Mouse (Mus musculus) liver, adult 2 months (tissue): ENCODE measurements around the gene Creb3. TPM values are rescaled to one million over a fixed set of nuclear protein-coding genes. Genes with fewer than 3 reads are reported as not detected.

Source experiments
- DNase-seq: peaks from one replicate; pipeline ENCODE4 v3.0.0-alpha.2; 2011; ENCODE audit warnings: low read depth, low spot score; ENCODE audit errors: extremely low read depth
- H3K27ac ChIP-seq: fragments of 200-500 bp; replicated peaks from 2 replicates; pipeline ENCODE4 v1.5.1; 2012; ENCODE audit warnings: low read depth, mild to moderate bottlenecking, control low read depth, inconsistent platforms, low read length; ENCODE audit not compliant: insufficient read depth
- H3K27me3 ChIP-seq: fragments of 200-500 bp; 2 replicates; pipeline ENCODE4 v1.6.1; 2012; ENCODE audit warnings: mild to moderate bottlenecking, moderate library complexity, low read length, inconsistent platforms; ENCODE audit not compliant: control insufficient read depth, insufficient read depth
- H3K36me3 ChIP-seq: fragments of 200-500 bp; 2 replicates; pipeline ENCODE4 v1.6.1; 2012; ENCODE audit warnings: low read length, inconsistent platforms; ENCODE audit not compliant: control insufficient read depth, insufficient read depth
- H3K4me1 ChIP-seq: fragments of 200-500 bp; 2 replicates; pipeline ENCODE4 v1.6.1; 2011; ENCODE audit warnings: low read length; ENCODE audit not compliant: control insufficient read depth, insufficient read depth
- H3K4me3 ChIP-seq: fragments of 200-500 bp; 2 replicates; pipeline ENCODE4 v1.5.1; 2011; ENCODE audit warnings: low read depth, mild to moderate bottlenecking, control low read depth, low read length, moderate library complexity; ENCODE audit not compliant: insufficient read depth
- H3K79me2 ChIP-seq: fragments of 200-500 bp; 2 replicates; pipeline ENCODE4 v1.6.1; 2012; ENCODE audit warnings: inconsistent platforms, mild to moderate bottlenecking, low read length, moderate library complexity; ENCODE audit not compliant: control insufficient read depth, insufficient read depth
- H3K9ac ChIP-seq: fragments of 200-500 bp; 2 replicates; pipeline ENCODE4 v1.6.1; 2012; ENCODE audit warnings: low read depth, mild to moderate bottlenecking, control low read depth, inconsistent platforms, low read length
- CTCF ChIP-seq: fragments of 200-500 bp; IDR thresholded peaks from 2 replicates; pipeline ENCODE4 v1.5.1; 2011; ENCODE audit warnings: low read depth, low read length, control low read depth
- POLR2A ChIP-seq: fragments of 200-500 bp; IDR thresholded peaks from 2 replicates; pipeline ENCODE4 v1.6.1; 2011; ENCODE audit warnings: low read length, control low read depth; ENCODE audit not compliant: insufficient read depth; ENCODE audit errors: extremely low read depth
- WGBS: fragments of 180-500 bp; shearing (Covaris S2); methylation state at CpG from one replicate; pipeline ENCODE4 v1.1.7; 2018; 5-methylcytosine and 5-hydroxymethylcytosine counted together
- polyA plus RNA-seq: library from polyadenylated mRNA; depleted of rRNA; stranded (reverse); fragments of >200 nt; gene quantifications from 2 replicates; pipeline ENCODE4 v1.2.3, GENCODE M21; 2012
- total RNA-seq: library from RNA; depleted of rRNA; stranded (reverse); fragments of >200 nt; gene quantifications from 2 replicates; pipeline ENCODE4 v1.2.3, GENCODE M21; 2014

Gene Creb3
- total and polyA plus RNA-seq, 2 experiments, result 41.1 to 62.0 TPM

DNA sequence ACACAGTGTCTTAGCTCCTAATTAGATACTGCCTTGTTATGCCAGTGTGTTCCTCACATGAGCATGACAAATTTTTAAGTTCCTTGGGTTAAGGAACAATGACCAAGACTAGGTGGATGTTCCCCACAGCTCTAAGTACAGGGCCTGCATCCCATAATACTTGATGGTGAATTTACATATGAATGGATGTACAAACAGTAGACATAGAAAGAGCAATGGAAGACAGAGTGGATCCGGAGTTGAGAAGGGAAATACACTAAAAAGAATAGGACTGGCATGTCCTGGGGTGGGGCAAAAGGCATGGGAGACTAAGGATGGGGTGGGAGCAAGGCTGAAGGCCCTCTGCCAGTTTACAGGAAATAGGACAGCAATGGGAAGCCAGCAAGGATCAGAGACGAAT lies 13.2 kb downstream of the Creb3 start:
- H3K4me1 ChIP-seq, result peaks cover 20% of the 10 kb centered on the region
- peaks cover 3% of the 10 kb centered on the region for H3K36me3 ChIP-seq
- H3K79me2 ChIP-seq, result peaks cover 10% of the 10 kb centered on the region; the same call in 1 of the 2 replicates
- no peak overlapping the region for H3K9ac ChIP-seq
- no peak overlapping the region for H3K4me3 ChIP-seq
- no peaks in the 10 kb centered on the region for H3K27me3 ChIP-seq
- H3K27ac ChIP-seq, result no peak overlapping the region
- TF ChIP-seq POLR2A (no peak), CTCF (no peak)
- WGBS, result 51% methylated on average over 2 of the region's 2 CpGs
- DNase-seq, result no peak

DNA sequence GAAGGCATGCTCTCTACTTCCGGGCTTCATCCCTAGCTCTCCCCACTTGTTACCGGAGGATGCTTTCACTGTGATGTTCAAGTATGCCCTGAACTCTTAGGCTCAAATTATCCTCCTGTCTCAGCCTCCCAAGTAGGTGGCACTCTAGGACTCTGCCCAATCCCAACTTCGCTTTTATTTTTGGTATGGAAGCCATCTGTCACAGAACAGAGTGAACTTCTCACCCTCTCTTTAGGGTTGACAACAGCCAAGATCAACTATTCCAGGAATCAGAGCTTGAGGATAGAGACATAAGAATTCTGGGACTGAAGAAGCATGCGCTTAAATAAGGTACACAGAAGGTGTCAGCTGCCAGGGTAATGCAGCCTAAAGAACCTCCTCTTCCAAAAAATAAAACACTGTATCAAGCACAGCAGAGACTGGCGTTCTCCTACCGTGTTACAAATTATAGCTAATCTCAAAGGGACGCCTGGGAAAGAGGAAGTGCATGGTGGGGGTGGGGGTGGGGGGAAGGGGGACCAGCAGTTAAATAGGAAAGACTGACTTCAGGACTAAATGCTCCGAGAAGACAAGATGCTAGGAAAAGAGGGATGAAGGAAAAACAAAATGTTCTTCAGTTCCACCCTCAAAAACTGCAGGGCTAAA lies 15.2 kb downstream of the Creb3 start:
- peaks cover 20% of the 10 kb centered on the region for H3K4me1 ChIP-seq
- peaks cover 8% of the 10 kb centered on the region; the same call in 1 of the 2 replicates for H3K36me3 ChIP-seq
- TF ChIP-seq CTCF, result no peak
- no peak for TF ChIP-seq POLR2A
- DNase-seq, result no peak
- no peak overlapping the region for H3K27ac ChIP-seq
- H3K27me3 ChIP-seq, result no peaks in the 10 kb centered on the region
- H3K4me3 ChIP-seq, result peak overlapping the region; percentile 84
- H3K9ac ChIP-seq, result peak overlapping the region; percentile 74; the same call in 1 of the 2 replicates
- 47% methylated on average over 8 of the region's 8 CpGs for WGBS
- peaks cover 10% of the 10 kb centered on the region; the same call in 1 of the 2 replicates for H3K79me2 ChIP-seq

DNA sequence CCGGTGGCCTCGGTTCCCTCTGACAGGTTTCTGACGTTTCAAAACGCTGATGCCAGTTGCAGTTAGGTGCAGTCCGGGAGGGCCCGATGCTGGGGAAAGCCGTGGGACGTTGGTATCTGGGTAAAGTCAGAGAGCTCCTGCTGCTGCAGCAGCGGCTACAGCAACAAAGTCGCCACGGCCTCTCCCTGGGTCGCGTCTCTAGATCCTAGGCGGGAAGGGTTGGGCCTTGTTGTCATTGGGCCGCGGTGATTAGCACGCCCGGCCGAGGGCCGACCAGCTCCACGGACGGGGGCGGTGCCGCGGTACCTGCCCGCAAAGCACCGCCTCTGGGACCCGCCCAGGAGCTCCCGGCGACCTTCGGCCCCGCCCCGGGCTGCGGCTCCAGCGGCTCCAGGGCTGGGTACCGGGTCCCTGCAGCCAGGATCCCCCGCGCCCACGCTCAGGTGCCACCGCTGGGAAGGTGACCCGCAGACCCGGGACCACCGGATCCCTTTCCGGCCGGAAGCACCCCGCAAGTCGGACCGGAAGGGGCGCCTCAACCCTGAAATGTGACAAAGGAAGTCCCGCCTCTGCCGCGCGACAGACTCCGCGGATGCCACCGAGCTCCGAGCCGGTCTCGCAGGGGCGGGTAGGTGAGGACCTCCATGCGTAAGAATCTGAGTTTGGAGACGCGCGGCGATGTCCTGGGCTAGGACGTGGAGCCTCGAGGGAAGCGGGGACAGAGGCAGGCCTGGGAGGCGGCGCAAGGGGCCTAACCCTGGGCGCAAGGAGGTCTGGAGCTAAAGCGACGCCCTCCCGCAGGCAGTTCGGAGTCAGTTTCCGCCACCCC lies 16.5 kb downstream of the Creb3 start, which contains the start of the genes Rgp1 and Gba2:
TSS of gene Rgp1 (plus strand) at position 340 of the 829 bp plus-strand sequence.
TSS of gene Gba2 (minus strand) at position 498 of the 829 bp plus-strand sequence.
- Histone ChIP-seq H3K27me3 (no peaks in the 10 kb centered on the region), H3K36me3 (peaks cover 13% of the 10 kb centered on the region; the same call in 1 of the 2 replicates), H3K79me2 (peaks cover 10% of the 10 kb centered on the region; the same call in 1 of the 2 replicates), H3K9ac (peak within 1 kb of the TSS; percentile 87), H3K27ac (peak within 1 kb of the TSS; percentile 83), H3K4me1 (peaks cover 20% of the 10 kb centered on the region), H3K4me3 (peak within 1 kb of the TSS; percentile 84)
- TF ChIP-seq CTCF (no peak), POLR2A (peak; percentile 89)
- under 1% methylated on average over 76 of the region's 76 CpGs for WGBS
- DNase-seq, result peak; percentile 82

DNA sequence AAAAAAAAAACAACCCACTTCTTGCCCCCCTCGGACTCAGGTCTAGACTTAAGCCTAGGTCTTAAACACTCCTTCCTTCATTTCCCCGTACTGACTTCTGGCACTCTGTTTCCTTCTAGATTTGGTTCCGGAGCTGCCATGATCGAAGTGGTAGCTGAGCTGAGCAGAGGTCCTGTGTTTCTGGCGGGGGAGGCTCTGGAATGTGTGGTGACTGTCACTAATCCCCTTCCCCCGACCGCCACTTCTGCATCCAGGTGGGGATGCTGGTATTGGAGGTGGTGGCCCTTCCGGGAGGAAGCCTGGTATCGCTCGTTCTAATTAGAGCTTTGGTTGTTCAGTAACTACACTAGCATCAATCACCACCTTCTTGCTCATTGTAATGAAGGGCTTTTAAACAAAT lies 17.1 kb downstream of the Creb3 start:
- no peak overlapping the region for H3K27ac ChIP-seq
- H3K9ac ChIP-seq, result peak overlapping the region; percentile 87
- DNase-seq, result no peak
- H3K4me1 ChIP-seq, result peaks cover 20% of the 10 kb centered on the region
- H3K79me2 ChIP-seq, result peaks cover 10% of the 10 kb centered on the region; the same call in 1 of the 2 replicates
- 9% methylated on average over 10 of the region's 10 CpGs for WGBS
- H3K4me3 ChIP-seq, result peak overlapping the region; percentile 84
- H3K36me3 ChIP-seq, result peaks cover 13% of the 10 kb centered on the region; the same call in 1 of the 2 replicates
- TF ChIP-seq POLR2A, result no peak
- no peak for TF ChIP-seq CTCF
- H3K27me3 ChIP-seq, result no peaks in the 10 kb centered on the region

DNA sequence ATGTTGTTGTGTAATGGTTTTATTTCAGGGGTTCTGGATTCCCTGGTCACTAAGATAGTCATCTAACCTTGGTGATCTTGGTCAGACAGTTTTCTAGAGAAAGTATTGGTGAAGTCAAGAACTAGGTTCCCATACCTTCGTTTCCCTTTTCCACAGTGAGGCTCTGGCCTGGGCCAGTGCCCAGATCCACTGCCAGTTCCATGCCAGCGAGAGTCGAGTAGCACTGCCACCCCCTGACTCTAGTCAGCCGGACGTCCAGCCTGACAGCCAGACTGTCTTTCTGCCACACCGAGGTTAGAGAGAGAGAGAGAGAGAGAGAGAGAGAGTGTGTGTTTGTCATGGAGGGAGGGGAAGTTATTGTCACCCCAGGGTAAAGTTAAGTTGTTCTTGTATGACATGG lies 17.6 kb downstream of the Creb3 start:
- no peak overlapping the region for H3K4me3 ChIP-seq
- H3K36me3 ChIP-seq, result peaks cover 13% of the 10 kb centered on the region; the same call in 1 of the 2 replicates
- no peak overlapping the region for H3K27ac ChIP-seq
- no peaks in the 10 kb centered on the region for H3K27me3 ChIP-seq
- H3K4me1 ChIP-seq, result peaks cover 20% of the 10 kb centered on the region
- TF ChIP-seq CTCF (no peak), POLR2A (no peak)
- no peak for DNase-seq
- H3K79me2 ChIP-seq, result peaks cover 10% of the 10 kb centered on the region; the same call in 1 of the 2 replicates
- 72% methylated on average over 6 of the region's 6 CpGs for WGBS
- peak overlapping the region; percentile 21; the same call in 1 of the 2 replicates for H3K9ac ChIP-seq
